ENCODE assay signal across 8 mouse cellular contexts in the genomic region with DNA sequence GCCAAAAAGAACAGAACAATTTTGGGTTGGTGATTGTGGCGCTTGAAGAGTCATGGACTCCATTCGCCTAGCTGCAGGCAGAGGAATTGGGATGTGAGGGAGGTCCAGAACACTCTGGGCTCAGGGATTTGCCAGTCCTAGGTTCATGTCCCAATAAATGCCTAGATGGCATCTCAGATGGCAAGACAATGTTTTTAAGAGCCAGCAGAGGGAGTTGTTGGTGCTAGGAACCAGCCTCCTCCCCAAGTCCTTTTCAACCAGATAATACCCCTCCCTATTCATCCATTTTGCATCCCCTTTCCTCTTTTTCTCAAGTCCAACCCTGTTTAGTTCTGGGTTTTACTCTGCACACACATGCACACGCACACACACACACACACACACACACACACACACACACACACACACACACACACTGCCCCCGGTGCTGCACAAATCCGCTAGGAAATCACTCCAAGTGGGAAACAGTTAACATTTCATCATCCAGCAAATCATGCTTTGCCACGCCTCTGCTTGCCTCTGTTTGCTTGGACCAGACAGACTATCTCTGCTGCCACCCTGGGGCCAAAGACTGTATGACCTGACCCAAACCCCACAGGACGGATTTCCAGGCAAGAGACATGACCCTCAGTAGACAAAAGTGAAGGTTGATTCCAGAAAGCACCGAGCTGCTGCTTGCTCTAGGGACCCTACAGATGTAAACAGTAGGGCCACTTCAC. TPM values are rescaled to one million over a fixed set of nuclear protein-coding genes. Genes with fewer than 3 reads are reported as not detected.
DNase-seq lines count a peak whose midpoint lies in the region; ATAC-seq and TF ChIP-seq lines count a peak whose summit lies in the region.

No protein-coding gene starts in this region.

- peak overlapping the region; percentile 34 for H3K4me3 ChIP-seq in bone marrow, adult 2 months (replicated peaks; ENCODE audit: control insufficient read depth, low read depth, low read length)
- peak overlapping the region; percentile 55 for H3K4me3 ChIP-seq in heart, embryonic 16.5 days (ENCODE audit: low read length)
- peak overlapping the region; percentile 39 for H3K4me3 ChIP-seq in liver, embryonic 15.5 days (replicated peaks)
- no peak overlapping the region for H3K4me3 ChIP-seq in neural tube, embryonic 12.5 days

- peaks cover 1% of the 10 kb centered on the region; the same call in 1 of the 2 replicates for H3K4me1 ChIP-seq in bone marrow, adult 2 months (ENCODE audit: control insufficient read depth, insufficient read depth, low read length)
- no peaks in the 10 kb centered on the region for H3K4me1 ChIP-seq in heart, embryonic 16.5 days (ENCODE audit: control insufficient read depth, insufficient read depth, low read length)
- 0 out of 2 replicates have a peak, but pooled peaks cover 5% of the 10 kb centered on the region for H3K4me1 ChIP-seq in liver, embryonic 15.5 days (replicated peaks)
- H3K4me1 ChIP-seq in neural tube, embryonic 12.5 days: no peaks in the 10 kb centered on the region; the same call in 1 of the 2 replicates

- peak overlapping the region; percentile 85 for H3K4me2 ChIP-seq in heart, embryonic 16.5 days (ENCODE audit: low read depth, low read length)
- H3K4me2 ChIP-seq in liver, embryonic 15.5 days: peak overlapping the region; percentile 64
- H3K4me2 ChIP-seq in neural tube, embryonic 12.5 days (replicated peaks): peak overlapping the region; percentile 50

- TF ChIP-seq POLR2A in bone marrow, adult 2 months (IDR thresholded peaks at IDR 0.05; ENCODE audit: borderline replicate concordance, control insufficient read depth, low read depth, low read length): no peak

- no peaks in the 10 kb centered on the region for H3K36me3 ChIP-seq in heart, embryonic 16.5 days (ENCODE audit: control insufficient read depth, insufficient read depth)
- H3K36me3 ChIP-seq in liver, embryonic 15.5 days (replicated peaks): no peaks in the 10 kb centered on the region
- no peaks in the 10 kb centered on the region for H3K36me3 ChIP-seq in neural tube, embryonic 12.5 days

- WGBS in bone marrow, adult 2 months: 19% methylated on average over 8 of the region's 8 CpGs
- WGBS in heart, embryonic 16.5 days: 35% methylated on average over 8 of the region's 8 CpGs
- WGBS in liver, embryonic 15.5 days (ENCODE audit: insufficient replicate concordance): 31% methylated on average over 8 of the region's 8 CpGs
- 61% methylated on average over 8 of the region's 8 CpGs for WGBS in neural tube, embryonic 12.5 days

- DNase-seq in fibroblast of lung, adult 2 months (ENCODE audit: low read depth): peak; percentile 62
- peak; percentile 69 for DNase-seq in kidney, postnatal 14 days
- peak; percentile 28 for DNase-seq in thymus, postnatal 0 days (ENCODE audit: low spot score)

- TF ChIP-seq CTCF in bone marrow, adult 2 months (IDR thresholded peaks at IDR 0.05; ENCODE audit: control insufficient read depth, insufficient read depth, low read length): peak; percentile 52

- H3K27ac ChIP-seq in bone marrow, adult 2 months (ENCODE audit: control insufficient read depth, insufficient read depth, low read depth, low read length, poor library complexity): no peak overlapping the region
- H3K27ac ChIP-seq in heart, embryonic 16.5 days (ENCODE audit: low read length): peak overlapping the region; percentile 63
- H3K27ac ChIP-seq in liver, embryonic 15.5 days (replicated peaks): no peak overlapping the region
- no peak overlapping the region for H3K27ac ChIP-seq in neural tube, embryonic 12.5 days

- H3K27me3 ChIP-seq in heart, embryonic 16.5 days (ENCODE audit: control insufficient read depth, insufficient read depth, low read length): no peaks in the 10 kb centered on the region
- H3K27me3 ChIP-seq in liver, embryonic 15.5 days: no peaks in the 10 kb centered on the region
- no peaks in the 10 kb centered on the region for H3K27me3 ChIP-seq in neural tube, embryonic 12.5 days (replicated peaks)

- H3K9ac ChIP-seq in heart, embryonic 16.5 days (ENCODE audit: low read length): peak overlapping the region; percentile 60
- H3K9ac ChIP-seq in liver, embryonic 15.5 days: no peak overlapping the region
- H3K9ac ChIP-seq in neural tube, embryonic 12.5 days: peak overlapping the region; percentile 26; the same call in 1 of the 2 replicates

- ATAC-seq in CD4-positive, CD25-positive, alpha-beta regulatory T cell, adult 4 months: peak; percentile 42
- ATAC-seq in heart, embryonic 16.5 days (replicated peaks; ENCODE audit: extremely low read depth, insufficient read depth, low FRiP score): peak; percentile 67; the same call in 1 of the 2 replicates
- ATAC-seq in liver, embryonic 15.5 days (ENCODE audit: insufficient read depth): no peak
- peak; percentile 54; the same call in 1 of the 2 replicates for ATAC-seq in neural tube, embryonic 12.5 days (ENCODE audit: low FRiP score, low read depth)

- no peaks in the 10 kb centered on the region for H3K9me3 ChIP-seq in heart, embryonic 16.5 days (replicated peaks; ENCODE audit: control insufficient read depth, low read length)
- no peaks in the 10 kb centered on the region for H3K9me3 ChIP-seq in liver, embryonic 15.5 days (replicated peaks)
- H3K9me3 ChIP-seq in neural tube, embryonic 12.5 days: no peaks in the 10 kb centered on the region

RNA-seq across cellular contexts. Expression of a gene that starts 22.3 kb away (rescaled TPM):
- 100 to 1,000 TPM; 114 to 205 TPM for polyA plus RNA-seq in CD4-positive, CD25-positive, alpha-beta regulatory T cell, adult 4 months (2017; shearing (Covaris generic))
- 37.0 and 71.7 TPM in 2 replicates for polyA plus RNA-seq in bone marrow, adult 2 months (2011; ENCODE audit: insufficient read depth, insufficient read length, low replicate concordance, missing spikeins)
- polyA plus RNA-seq in heart, embryonic 16.5 days (2015; fragmentation: Nextera tagmentation; extraction: Ambion mirVana): 98.9 and 113 TPM in 2 replicates
- 39.8 and 45.3 TPM in 2 replicates for polyA plus RNA-seq in liver, embryonic 15.5 days (2015; fragmentation: Nextera tagmentation; extraction: Ambion mirVana)
- polyA plus RNA-seq in neural tube, embryonic 12.5 days (2016; fragmentation: Nextera tagmentation; extraction: Ambion mirVana): 172 and 181 TPM in 2 replicates
- polyA plus RNA-seq in thymus, postnatal 0 days (2015; fragmentation: Nextera tagmentation; extraction: Ambion mirVana): 74.8 and 81.8 TPM in 2 replicates

RNA-seq across cellular contexts. Expression of a gene that starts 50.1 kb away (rescaled TPM):
- polyA plus RNA-seq in CD4-positive, CD25-positive, alpha-beta regulatory T cell, adult 4 months (2017; shearing (Covaris generic)): under 1 TPM in 1 of 2 experiments, not detected in 1; 0.39 TPM
- 3.7 and 29.4 TPM in 2 replicates for polyA plus RNA-seq in bone marrow, adult 2 months (2011; ENCODE audit: insufficient read depth, insufficient read length, low replicate concordance, missing spikeins)
- polyA plus RNA-seq in heart, embryonic 16.5 days (2015; fragmentation: Nextera tagmentation; extraction: Ambion mirVana): 21.7 and 22.0 TPM in 2 replicates
- polyA plus RNA-seq in liver, embryonic 15.5 days (2015; fragmentation: Nextera tagmentation; extraction: Ambion mirVana): 2.0 and 2.2 TPM in 2 replicates
- polyA plus RNA-seq in neural tube, embryonic 12.5 days (2016; fragmentation: Nextera tagmentation; extraction: Ambion mirVana): 6.1 and 7.8 TPM in 2 replicates
- polyA plus RNA-seq in thymus, postnatal 0 days (2015; fragmentation: Nextera tagmentation; extraction: Ambion mirVana): 7.0 and 7.8 TPM in 2 replicates
